Mouse (Mus musculus): ENCODE results near the gene Agmat. TPM values are rescaled to one million over a fixed set of nuclear protein-coding genes. Genes with fewer than 3 reads are reported as not detected.

Gene Agmat
- total RNA-seq, 2 experiments from 2014 or later, result 2.8 to 3.3 TPM

DNA sequence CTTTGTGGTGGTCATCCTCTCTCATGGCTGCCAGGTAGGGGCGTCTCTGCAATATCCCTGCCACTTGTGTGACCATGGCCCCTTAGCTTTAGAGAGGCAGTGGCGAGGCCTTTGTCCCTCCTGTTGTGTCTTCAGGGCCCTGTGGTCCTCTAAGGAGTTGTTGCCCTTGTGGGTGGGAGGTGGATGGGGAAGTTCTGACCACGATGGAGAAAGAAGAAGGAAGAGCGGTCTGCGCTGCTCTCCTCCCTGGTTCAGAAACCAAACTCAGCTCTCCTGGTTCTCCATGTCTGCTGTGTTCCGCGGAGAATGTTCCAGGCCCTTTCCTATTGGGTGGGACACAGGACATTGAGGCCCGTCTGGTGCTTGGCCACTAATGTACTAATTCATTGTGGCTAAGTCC lies 59.4 kb downstream of the Agmat start:
- no peak for DNase-seq (ENCODE audit: low spot score in 2 of 2)

Other genes with a start within 250 kb of the Agmat start
- 10 to 100 TPM; 58.4 to 60.6 TPM for gene Spen, start 208.1 kb upstream of the Agmat start, total RNA-seq (2021)
- 1 to 10 TPM; 1.4 to 1.6 TPM for gene Fblim1, start 140.6 kb upstream of the Agmat start, total RNA-seq (2021)
- gene Tmem82, start 128.0 kb upstream of the Agmat start, total RNA-seq (2021), result under 1 TPM; 0.53 to 0.63 TPM
- 1 to 10 TPM; 3.9 to 4.1 TPM for gene Slc25a34, start 122.9 kb upstream of the Agmat start, total RNA-seq (2021)
- 10 to 100 TPM; 94.6 to 96.9 TPM for gene Plekhm2, start 81.8 kb upstream of the Agmat start, total RNA-seq (2021)
- gene Rsc1a1, start 61.1 kb upstream of the Agmat start, total RNA-seq (2021), result not detected
- 10 to 100 TPM; 45.8 to 50.9 TPM for gene Ddi2, start 23.3 kb upstream of the Agmat start, total RNA-seq (2021)
- 10 to 100 TPM; 41.7 to 44.9 TPM for gene Dnajc16, start 44.3 kb downstream of the Agmat start, total RNA-seq (2021)
- 10 to 100 TPM; 26.4 to 28.5 TPM for gene Casp9, start 46.9 kb downstream of the Agmat start, total RNA-seq (2021)
- not detected for gene Cela2a, start 79.5 kb downstream of the Agmat start, total RNA-seq (2021)
- not detected for gene Ctrc, start 99.7 kb downstream of the Agmat start, total RNA-seq (2021)
- gene Efhd2, start 128.2 kb downstream of the Agmat start, total RNA-seq (2021), result 100 to 1,000 TPM; 298 to 317 TPM

All from left cerebral cortex, adult 18-20 months (tissue).